Mouse (Mus musculus) kidney, embryonic 15.5 days (tissue): ENCODE measurements around the gene Iqgap2. TPM values are rescaled to one million over a fixed set of nuclear protein-coding genes. Genes with fewer than 3 reads are reported as not detected.

ENCODE experiments used
- ATAC-seq: fragments of 200-750 bp; cut with Nextera tagmentation; replicated peaks from 2 replicates; pipeline ENCODE4 v1.8.0; 2017; ENCODE audit warnings: moderate TSS enrichment; ENCODE audit not compliant: low FRiP score
- H3K27ac ChIP-seq: fragments of 300-500 bp; sonication (generic); 2 replicates; pipeline ENCODE4 v1.5.1; 2015; ENCODE audit warnings: mild to moderate bottlenecking, inconsistent platforms
- H3K27me3 ChIP-seq: fragments of 300-500 bp; sonication (generic); 2 replicates; pipeline ENCODE4 v1.6.1; 2015; ENCODE audit warnings: inconsistent platforms
- H3K36me3 ChIP-seq: fragments of 300-500 bp; sonication (generic); 2 replicates; pipeline ENCODE4 v1.6.1; 2015; ENCODE audit warnings: inconsistent platforms
- H3K4me1 ChIP-seq: fragments of 300-500 bp; sonication (generic); 2 replicates; pipeline ENCODE4 v1.6.1; 2015; ENCODE audit warnings: inconsistent platforms
- H3K4me2 ChIP-seq: fragments of 300-500 bp; sonication (generic); 2 replicates; pipeline ENCODE4 v1.6.1; 2015; ENCODE audit warnings: moderate library complexity, mild to moderate bottlenecking, inconsistent platforms
- H3K4me3 ChIP-seq: fragments of 300-500 bp; sonication (generic); replicated peaks from 2 replicates; pipeline ENCODE4 v1.5.1; 2015; ENCODE audit warnings: mild to moderate bottlenecking, inconsistent platforms
- H3K9ac ChIP-seq: fragments of 300-500 bp; sonication (generic); 2 replicates; pipeline ENCODE4 v1.6.1; 2015; ENCODE audit warnings: mild to moderate bottlenecking, inconsistent platforms
- H3K9me3 ChIP-seq: fragments of 300-500 bp; sonication (generic); replicated peaks from 2 replicates; pipeline ENCODE4 v1.6.1; 2016; ENCODE audit warnings: inconsistent platforms
- WGBS: fragments of 180-500 bp; shearing (Covaris S2); methylation state at CpG from one replicate; pipeline ENCODE4 v1.1.7; 2015; ENCODE audit warnings: mixed read lengths; 5-methylcytosine and 5-hydroxymethylcytosine counted together
- polyA plus RNA-seq: library from polyadenylated mRNA; unstranded; fragments of >200 nt; fragmentation: Nextera tagmentation; extraction: Ambion mirVana; gene quantifications from 2 replicates; pipeline ENCODE4 v1.2.1, GENCODE M21; 2015

Gene Iqgap2
- polyA plus RNA-seq, 1 experiment from 2014 or later, result 10.1 TPM

- no peak for ATAC-seq
These were observed 293.3 kb downstream of the Iqgap2 start for GRCm38 (mm10) chr13:95598232-95598920.

DNA sequence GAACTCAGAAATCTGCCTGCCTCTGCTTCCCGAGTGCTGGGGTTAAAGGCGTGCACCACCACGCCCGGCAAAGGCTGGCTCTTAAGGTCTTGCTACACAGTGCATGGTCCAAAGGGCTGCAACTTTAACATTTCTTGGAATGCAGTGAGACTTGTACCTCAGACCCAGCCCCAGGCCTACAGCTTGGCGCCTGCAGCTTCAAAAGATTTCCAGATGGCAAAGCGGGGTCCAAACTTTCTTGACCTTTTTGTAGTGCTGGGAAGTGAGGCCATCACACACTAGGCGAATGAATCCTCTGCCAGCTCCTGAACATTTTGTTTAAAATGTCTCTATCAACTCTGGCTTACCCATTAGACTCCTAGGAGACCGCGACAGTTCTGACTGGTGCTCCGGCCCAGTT lies 294.1 kb downstream of the Iqgap2 start:
- H3K9me3 ChIP-seq, result no peaks in the 10 kb centered on the region
- WGBS, result 90% methylated on average over 10 of the region's 10 CpGs

More at GRCm38 (mm10) chr13:95598232-95598920, 293.3 kb downstream of the Iqgap2 start:
- H3K27me3 ChIP-seq, result no peaks in the 10 kb centered on the region
- no peak overlapping the region for H3K27ac ChIP-seq
- 89% methylated on average over 18 of the region's 18 CpGs for WGBS
- H3K4me2 ChIP-seq, result no peak overlapping the region
- no peak overlapping the region for H3K9ac ChIP-seq
- no peaks in the 10 kb centered on the region for H3K4me1 ChIP-seq
- peaks cover 25% of the 10 kb centered on the region for H3K36me3 ChIP-seq
- no peaks in the 10 kb centered on the region for H3K9me3 ChIP-seq
- no peak overlapping the region for H3K4me3 ChIP-seq

GRCm38 (mm10) chr13:95596689-95597088 lies 295.0 kb downstream of the Iqgap2 start:
- Histone ChIP-seq H3K36me3 (peaks cover 11% of the 10 kb centered on the region), H3K4me2 (no peak overlapping the region), H3K27ac (no peak overlapping the region), H3K27me3 (no peaks in the 10 kb centered on the region), H3K9me3 (no peaks in the 10 kb centered on the region), H3K4me3 (no peak overlapping the region), H3K9ac (no peak overlapping the region), H3K4me1 (no peaks in the 10 kb centered on the region)
- no peak for ATAC-seq
- WGBS, result 87% methylated on average over 7 of the region's 7 CpGs

More for the DNA sequence above, 294.1 kb downstream of the Iqgap2 start:
- Histone ChIP-seq H3K4me1 (no peaks in the 10 kb centered on the region), H3K4me2 (no peak overlapping the region), H3K27ac (no peak overlapping the region), H3K9ac (no peak overlapping the region), H3K4me3 (no peak overlapping the region), H3K36me3 (peaks cover 17% of the 10 kb centered on the region), H3K27me3 (no peaks in the 10 kb centered on the region)
- no peak for ATAC-seq

DNA sequence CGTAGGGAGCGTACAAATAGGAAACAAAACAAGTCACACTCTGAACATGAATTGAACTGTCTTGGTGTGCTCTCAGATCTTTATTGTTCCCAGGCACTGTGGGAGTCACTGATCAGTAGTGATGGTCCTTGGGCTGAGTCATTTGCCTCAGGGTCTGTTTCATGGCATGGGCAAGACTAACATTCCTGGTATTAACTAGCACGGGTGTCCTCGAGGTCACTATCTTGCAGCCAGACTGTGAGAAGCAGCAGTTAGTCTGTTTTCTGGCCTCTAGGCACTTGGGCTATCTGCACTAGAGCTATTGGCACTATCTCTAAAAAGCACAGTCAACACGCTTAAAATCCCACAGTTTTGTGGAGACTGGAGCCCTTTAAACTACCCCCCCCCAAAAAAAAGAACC lies 295.8 kb downstream of the Iqgap2 start:
- ATAC-seq, result no peak
- Histone ChIP-seq H3K27ac (no peak overlapping the region), H3K9ac (no peak overlapping the region), H3K4me3 (no peak overlapping the region), H3K9me3 (no peaks in the 10 kb centered on the region), H3K27me3 (no peaks in the 10 kb centered on the region), H3K4me1 (no peaks in the 10 kb centered on the region), H3K4me2 (no peak overlapping the region), H3K36me3 (peaks cover 4% of the 10 kb centered on the region; the same call in 1 of the 2 replicates)
- WGBS, result 73% methylated on average over 5 of the region's 5 CpGs

DNA sequence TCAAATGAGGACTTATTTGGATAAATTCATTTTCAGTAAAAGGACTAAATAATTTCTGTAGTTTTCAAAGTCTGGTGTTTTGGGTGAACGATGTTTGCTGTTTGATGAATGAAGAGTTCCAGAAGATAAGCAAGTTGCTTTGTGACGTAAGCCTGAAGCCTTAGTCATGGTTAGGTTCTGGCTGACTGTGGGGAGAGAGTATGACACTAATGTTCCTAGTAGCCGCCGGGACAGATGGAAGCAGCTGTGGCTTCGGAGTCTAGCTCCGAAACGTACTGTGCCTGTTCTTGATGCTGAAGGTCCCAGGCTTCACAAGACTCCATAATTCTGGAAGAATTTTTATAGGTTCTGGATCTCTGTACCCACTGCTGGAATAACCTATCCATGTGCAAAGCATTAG lies 296.3 kb downstream of the Iqgap2 start:
- no peaks in the 10 kb centered on the region for H3K4me1 ChIP-seq
- H3K27me3 ChIP-seq, result no peaks in the 10 kb centered on the region
- no peak overlapping the region for H3K27ac ChIP-seq
- H3K9ac ChIP-seq, result no peak overlapping the region
- ATAC-seq, result no peak
- 84% methylated on average over 7 of the region's 7 CpGs for WGBS
- no peak overlapping the region for H3K4me3 ChIP-seq
- H3K9me3 ChIP-seq, result no peaks in the 10 kb centered on the region
- H3K36me3 ChIP-seq, result no peaks in the 10 kb centered on the region
- no peak overlapping the region for H3K4me2 ChIP-seq

- no peak overlapping the region for H3K4me3 ChIP-seq
- H3K27me3 ChIP-seq, result no peaks in the 10 kb centered on the region
- no peak overlapping the region for H3K27ac ChIP-seq
- H3K36me3 ChIP-seq, result no peaks in the 10 kb centered on the region
- H3K4me2 ChIP-seq, result no peak overlapping the region
- 70% methylated on average over 10 of the region's 10 CpGs for WGBS
- H3K9ac ChIP-seq, result no peak overlapping the region
- H3K4me1 ChIP-seq, result no peaks in the 10 kb centered on the region
- H3K9me3 ChIP-seq, result no peaks in the 10 kb centered on the region
- ATAC-seq, result no peak
These were observed 298.9 kb downstream of the Iqgap2 start for GRCm38 (mm10) chr13:95592860-95593259.

DNA sequence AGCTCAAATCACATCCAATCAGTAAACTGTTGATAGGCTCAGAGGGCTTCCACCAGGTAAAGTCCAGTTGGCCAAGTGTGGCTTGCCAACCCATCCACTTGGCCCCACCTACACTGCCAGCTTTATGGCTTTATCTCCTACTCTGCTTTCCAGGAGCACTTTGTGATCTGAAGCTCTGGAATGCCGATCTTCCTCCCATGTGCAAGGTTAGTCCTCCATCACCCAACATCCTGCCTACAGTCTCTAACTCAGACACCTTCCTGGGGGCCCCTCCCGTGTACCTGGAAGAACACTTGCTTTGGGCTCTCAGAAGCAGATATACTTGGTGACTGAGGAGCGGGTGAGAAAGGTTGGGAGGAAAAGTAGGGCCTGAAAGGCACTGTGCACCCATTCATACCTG lies 300.1 kb downstream of the Iqgap2 start:
- H3K4me3 ChIP-seq, result no peak overlapping the region
- no peaks in the 10 kb centered on the region for H3K4me1 ChIP-seq
- H3K27me3 ChIP-seq, result no peaks in the 10 kb centered on the region
- 78% methylated on average over 3 of the region's 3 CpGs for WGBS
- no peaks in the 10 kb centered on the region for H3K9me3 ChIP-seq
- H3K4me2 ChIP-seq, result no peak overlapping the region
- ATAC-seq, result no peak
- H3K36me3 ChIP-seq, result no peaks in the 10 kb centered on the region
- H3K9ac ChIP-seq, result no peak overlapping the region
- H3K27ac ChIP-seq, result no peak overlapping the region

DNA sequence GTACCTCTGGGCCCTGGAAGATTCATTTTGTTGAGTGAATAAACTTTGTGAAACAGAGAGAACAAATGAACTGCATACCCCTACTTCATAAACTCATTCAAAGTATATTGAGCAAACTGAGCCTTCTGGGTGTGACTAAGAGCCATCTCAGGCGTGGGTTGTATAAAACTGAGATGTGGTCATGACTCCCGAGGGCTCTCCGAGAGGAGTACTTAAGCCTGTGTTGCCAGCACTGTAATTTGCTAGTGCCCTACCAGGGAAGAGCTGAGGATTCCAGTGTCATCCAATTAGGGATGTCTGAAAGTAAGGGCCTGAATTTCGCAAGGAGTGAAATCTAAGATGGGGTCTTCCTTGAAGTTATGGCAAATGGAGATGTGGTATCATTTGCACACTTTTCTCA lies 304.1 kb downstream of the Iqgap2 start:
- Histone ChIP-seq H3K36me3 (no peaks in the 10 kb centered on the region), H3K4me1 (no peaks in the 10 kb centered on the region), H3K27ac (no peak overlapping the region), H3K9me3 (no peaks in the 10 kb centered on the region), H3K4me2 (no peak overlapping the region), H3K9ac (no peak overlapping the region), H3K4me3 (no peak overlapping the region), H3K27me3 (no peaks in the 10 kb centered on the region)
- WGBS, result 86% methylated on average over 4 of the region's 4 CpGs
- no peak for ATAC-seq

DNA sequence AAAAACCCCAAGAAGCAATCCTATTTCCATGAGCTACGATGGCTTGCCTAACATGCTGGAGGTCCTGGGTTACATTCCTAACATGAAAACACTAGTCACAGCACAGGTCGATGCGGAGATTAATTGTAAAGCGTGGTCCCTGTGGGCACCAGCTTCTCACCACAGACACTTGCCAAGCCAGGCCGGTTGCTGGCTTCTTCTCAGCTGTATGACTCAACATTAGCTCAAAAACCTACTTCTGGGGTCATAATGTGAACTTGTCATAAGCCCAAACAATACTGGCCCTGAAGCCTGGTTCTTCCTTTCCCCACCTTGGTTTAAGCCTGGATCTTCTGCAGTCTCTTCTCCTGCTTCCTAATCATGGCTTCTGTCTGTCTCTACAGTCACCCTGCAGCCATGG lies 306.8 kb downstream of the Iqgap2 start:
- ATAC-seq, result no peak
- H3K36me3 ChIP-seq, result no peaks in the 10 kb centered on the region
- 82% methylated on average over 5 of the region's 5 CpGs for WGBS
- H3K27me3 ChIP-seq, result no peaks in the 10 kb centered on the region
- no peak overlapping the region for H3K9ac ChIP-seq
- H3K4me3 ChIP-seq, result no peak overlapping the region
- no peaks in the 10 kb centered on the region for H3K9me3 ChIP-seq
- no peak overlapping the region for H3K4me2 ChIP-seq
- H3K27ac ChIP-seq, result no peak overlapping the region
- H3K4me1 ChIP-seq, result no peaks in the 10 kb centered on the region

DNA sequence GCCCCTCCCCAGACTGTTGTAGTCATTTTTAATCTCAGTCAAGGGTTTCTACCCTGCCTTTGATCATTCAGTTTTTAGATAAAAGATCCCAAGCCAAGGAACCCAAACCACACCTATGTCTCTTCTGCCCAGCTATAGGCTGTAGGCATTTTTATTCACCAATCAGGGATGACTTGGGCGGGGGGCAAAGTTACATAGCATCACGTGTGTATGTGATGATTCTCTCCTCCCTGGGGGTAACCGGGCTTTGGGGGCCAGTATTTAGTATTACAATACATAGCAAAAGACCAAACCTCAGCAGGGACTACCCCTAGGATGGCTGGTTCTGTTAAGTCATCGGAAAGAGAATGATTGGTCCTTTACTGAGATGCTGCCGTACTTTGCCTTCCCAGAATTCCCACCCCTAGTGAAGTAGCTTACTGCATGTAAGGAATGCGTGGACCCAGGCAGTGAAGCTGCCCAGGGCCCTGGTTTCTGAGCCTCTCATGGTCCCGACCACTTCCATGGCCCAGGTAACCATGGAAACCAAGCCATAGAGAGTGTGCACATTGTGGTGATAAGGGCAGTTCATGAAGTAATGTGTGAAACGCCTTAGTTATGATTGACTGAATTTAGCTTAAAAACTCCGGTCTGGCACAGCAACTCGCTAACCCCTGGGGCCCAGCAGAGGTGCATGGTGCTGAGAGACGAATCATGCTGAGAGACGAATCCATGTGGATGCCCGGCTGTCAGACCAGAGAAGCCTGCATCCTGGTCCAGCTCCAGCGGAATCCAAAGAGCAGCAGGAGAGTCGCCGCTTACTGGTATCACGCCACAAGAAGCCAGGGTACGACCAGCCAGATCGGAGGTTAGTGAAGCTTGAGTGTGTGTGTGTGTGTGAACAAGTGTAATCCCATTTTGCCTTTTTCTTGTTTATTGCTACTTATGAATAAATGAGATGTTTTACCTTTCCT lies 308.2 kb downstream of the Iqgap2 start:
- Histone ChIP-seq H3K4me2 (no peak overlapping the region), H3K4me1 (no peaks in the 10 kb centered on the region), H3K36me3 (no peaks in the 10 kb centered on the region), H3K27me3 (no peaks in the 10 kb centered on the region), H3K4me3 (no peak overlapping the region), H3K27ac (no peak overlapping the region), H3K9ac (no peak overlapping the region), H3K9me3 (no peaks in the 10 kb centered on the region)
- 76% methylated on average over 19 of the region's 19 CpGs for WGBS
- no peak for ATAC-seq

DNA sequence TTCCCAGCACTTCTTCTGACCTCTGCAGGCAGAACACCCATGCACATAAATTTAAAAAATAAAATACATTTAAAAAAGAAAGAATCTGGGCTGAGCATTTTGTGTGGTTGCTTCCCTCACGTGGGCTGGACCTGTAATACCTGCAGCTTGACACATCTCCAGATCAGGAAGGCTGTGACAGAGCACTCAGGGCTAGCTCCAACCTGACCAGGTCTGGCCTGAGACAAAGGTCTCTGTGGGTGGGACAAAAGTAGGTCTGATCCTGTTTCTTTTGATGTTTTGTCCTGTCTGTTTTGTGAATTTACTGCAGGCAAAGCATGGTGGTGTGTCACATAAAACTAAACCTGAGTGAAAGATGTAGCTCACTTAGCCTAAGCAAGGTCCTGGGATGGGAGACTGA lies 309.9 kb downstream of the Iqgap2 start:
- 50% methylated on average over 1 of the region's 1 CpGs for WGBS
- no peak overlapping the region for H3K9ac ChIP-seq

DNA sequence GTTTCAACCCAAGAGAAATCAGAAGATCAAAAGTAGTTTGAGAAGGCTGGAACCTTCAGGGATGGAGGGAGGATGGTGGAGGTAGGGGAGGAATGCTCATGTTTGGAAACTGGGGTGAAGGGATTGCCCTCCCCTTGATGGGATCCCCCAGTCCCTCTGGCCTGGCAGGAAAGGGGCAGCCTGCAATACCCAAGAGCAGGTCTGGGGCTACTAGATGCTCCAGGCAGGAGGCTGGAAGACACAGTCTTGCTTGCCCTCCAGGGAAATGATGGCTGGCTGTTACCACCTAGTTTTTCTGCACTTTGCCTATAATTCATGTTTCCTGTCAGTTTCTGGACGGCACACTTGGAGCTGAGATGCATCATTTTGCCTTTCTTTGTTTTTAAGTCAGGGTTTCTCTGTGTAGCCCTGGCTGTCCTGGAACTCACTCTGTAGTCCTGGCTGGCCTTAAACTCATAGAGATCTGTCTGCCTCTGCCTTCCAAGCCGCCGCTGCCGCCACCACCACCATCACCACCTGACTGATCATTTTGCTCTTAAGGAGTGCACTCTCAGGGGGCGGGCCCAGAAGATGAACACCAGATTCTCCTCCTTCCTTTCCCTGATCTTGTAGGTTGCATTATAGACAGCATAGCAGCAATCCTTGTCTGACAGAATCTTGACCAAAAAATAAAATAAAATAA lies 313.6 kb downstream of the Iqgap2 start:
- no peak overlapping the region for H3K9ac ChIP-seq
- H3K36me3 ChIP-seq, result no peaks in the 10 kb centered on the region
- no peak overlapping the region for H3K27ac ChIP-seq
- 80% methylated on average over 5 of the region's 5 CpGs for WGBS
- no peaks in the 10 kb centered on the region for H3K27me3 ChIP-seq
- H3K4me3 ChIP-seq, result no peak overlapping the region
- ATAC-seq, result no peak
- no peaks in the 10 kb centered on the region for H3K4me1 ChIP-seq
- H3K9me3 ChIP-seq, result no peaks in the 10 kb centered on the region
- no peak overlapping the region for H3K4me2 ChIP-seq

More for the DNA sequence above, 309.9 kb downstream of the Iqgap2 start:
- H3K9me3 ChIP-seq, result no peaks in the 10 kb centered on the region
- ATAC-seq, result no peak
- no peak overlapping the region for H3K4me3 ChIP-seq
- no peak overlapping the region for H3K4me2 ChIP-seq
- no peaks in the 10 kb centered on the region for H3K36me3 ChIP-seq
- H3K27ac ChIP-seq, result no peak overlapping the region
- no peaks in the 10 kb centered on the region for H3K4me1 ChIP-seq
- H3K27me3 ChIP-seq, result no peaks in the 10 kb centered on the region
